Mouse (Mus musculus) bone marrow macrophage, adult 2 months (primary cell): ENCODE data around the gene Sirt6.

ENCODE experiments used
- CTCF ChIP-seq: IDR thresholded peaks from 2 replicates; pipeline ENCODE4 v1.5.1; 2012; ENCODE audit warnings: low read depth, mild to moderate bottlenecking, low read length, moderate library complexity
- POLR2A ChIP-seq: IDR thresholded peaks from 2 replicates; pipeline ENCODE4 v1.6.1; 2012; ENCODE audit warnings: mild to moderate bottlenecking, low read depth, low read length, borderline replicate concordance

DNA sequence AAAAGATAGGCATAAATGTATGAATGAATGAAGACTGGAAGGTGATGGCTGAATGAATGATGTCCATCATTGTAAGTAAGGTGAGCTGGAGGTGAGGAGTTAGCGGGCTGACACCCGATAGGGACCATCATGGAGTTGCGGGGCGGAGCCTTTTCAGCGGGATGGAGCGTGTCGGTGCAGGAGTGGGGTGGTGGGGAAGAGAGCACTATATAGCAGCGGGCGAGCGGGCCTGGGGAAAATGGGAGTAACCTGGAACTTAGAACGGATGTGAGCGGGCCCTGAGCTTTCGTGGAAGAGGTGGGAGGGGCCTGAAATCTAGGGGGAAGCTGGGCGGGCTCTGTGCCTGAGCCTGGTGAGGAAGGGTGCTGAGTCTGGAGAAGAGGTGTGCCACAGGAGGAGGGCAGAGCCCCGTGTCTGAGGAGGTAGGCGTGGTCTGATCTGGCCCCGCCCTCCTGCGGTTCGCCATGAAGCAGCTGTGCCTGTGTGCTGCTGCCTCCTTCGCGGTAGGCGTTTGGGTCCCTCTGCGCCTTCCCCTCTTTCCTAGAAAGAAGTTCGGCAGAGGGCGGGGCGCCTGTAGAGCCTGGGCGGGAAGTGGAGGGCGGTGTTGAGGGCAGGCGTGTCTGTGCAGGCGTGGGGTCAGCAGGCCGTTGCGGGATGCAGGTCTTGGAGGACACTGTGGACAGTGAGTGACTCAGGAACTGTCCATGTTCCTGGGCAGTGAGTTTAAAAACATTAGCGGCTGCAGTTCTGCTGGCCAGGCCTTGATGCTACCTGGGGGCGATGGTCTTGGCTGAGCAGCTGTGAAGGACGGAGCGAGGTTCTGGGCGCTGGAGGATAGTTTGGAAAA is 5.9 kb upstream of the Sirt6 start:
- TF ChIP-seq POLR2A (no peak), CTCF (no peak)
